Mouse (Mus musculus) layer of hippocampus, adult 2 months (tissue): ENCODE results near the gene Gprc5a. TPM values are rescaled to one million over a fixed set of nuclear protein-coding genes. Genes with fewer than 3 reads are reported as not detected.

Experiments used
- DNase-seq, 2 experiments: peaks; one replicate each; pipeline ENCODE4 v3.0.0; 2022; ENCODE audit warnings: low spot score in 2 of 2
- H3K27ac ChIP-seq: fragments of 200-600 bp; 2 replicates; pipeline ENCODE4 v1.8.1; 2022
- H3K4me3 ChIP-seq: fragments of 200-600 bp; 2 replicates; pipeline ENCODE4 v1.8.1; 2022; ENCODE audit warnings: mild to moderate bottlenecking
- CTCF ChIP-seq: fragments of 200-600 bp; conservative IDR thresholded peaks from 2 replicates; pipeline ENCODE4 v1.8.1; 2022; ENCODE audit warnings: antibody characterized with exemption, mild to moderate bottlenecking, moderate library complexity
- total RNA-seq, 2 experiments: library from RNA; stranded (reverse); gene quantifications; 2 replicates each; pipeline ENCODE4 v1.2.3; 2021

The Gprc5a gene
- total RNA-seq, 2 experiments from 2014 or later: 0.41 TPM; not detected in 1

DNA sequence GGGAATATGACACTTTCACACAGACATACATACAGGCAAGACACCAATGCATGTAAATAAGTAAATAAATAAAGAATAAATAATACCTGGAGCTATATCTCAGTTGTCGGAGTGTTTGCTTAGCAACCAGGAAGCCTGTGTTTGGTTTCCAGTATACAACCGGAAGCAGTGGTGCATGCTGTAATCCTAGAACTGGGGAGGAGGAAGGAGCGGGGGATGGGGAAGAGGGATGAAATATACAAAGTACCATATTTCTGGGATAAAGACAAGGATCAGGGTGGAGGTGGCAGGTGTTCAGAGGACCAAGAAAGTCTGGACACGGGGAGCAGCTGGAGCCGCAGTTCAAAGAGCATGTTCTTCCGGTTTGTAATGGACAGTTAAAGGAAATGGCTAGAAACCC, 16.9 kb upstream of the Gprc5a start:
- TF ChIP-seq CTCF: no peak
- no peak overlapping the region for H3K4me3 ChIP-seq

DNA sequence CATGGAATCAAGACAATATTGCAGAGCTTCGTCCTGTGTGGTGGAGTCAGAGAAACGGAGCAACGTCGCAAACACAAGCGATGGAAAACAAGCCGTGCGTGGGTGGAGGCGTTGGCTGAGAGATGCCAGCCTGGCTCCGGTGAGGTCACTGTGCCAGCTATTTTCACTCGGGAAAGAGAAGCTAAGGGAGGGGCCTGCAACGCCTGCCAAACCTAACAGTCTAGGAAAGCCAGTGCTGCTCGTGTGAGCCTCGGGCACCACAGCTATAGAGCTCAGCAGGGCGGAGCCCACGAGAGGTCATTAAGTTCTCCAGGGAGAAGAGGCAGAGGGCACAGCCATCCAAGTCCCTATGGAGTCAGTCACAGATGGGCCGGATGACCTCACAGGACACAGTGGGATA, 16.5 kb upstream of the Gprc5a start:
- peak; percentile 21 to 36 for DNase-seq
- TF ChIP-seq CTCF: no peak
- no peak overlapping the region for H3K27ac ChIP-seq
- no peak overlapping the region for H3K4me3 ChIP-seq

More for the DNA sequence above, 16.9 kb upstream of the Gprc5a start:
- no peak overlapping the region for H3K27ac ChIP-seq
- DNase-seq: no peak

DNA sequence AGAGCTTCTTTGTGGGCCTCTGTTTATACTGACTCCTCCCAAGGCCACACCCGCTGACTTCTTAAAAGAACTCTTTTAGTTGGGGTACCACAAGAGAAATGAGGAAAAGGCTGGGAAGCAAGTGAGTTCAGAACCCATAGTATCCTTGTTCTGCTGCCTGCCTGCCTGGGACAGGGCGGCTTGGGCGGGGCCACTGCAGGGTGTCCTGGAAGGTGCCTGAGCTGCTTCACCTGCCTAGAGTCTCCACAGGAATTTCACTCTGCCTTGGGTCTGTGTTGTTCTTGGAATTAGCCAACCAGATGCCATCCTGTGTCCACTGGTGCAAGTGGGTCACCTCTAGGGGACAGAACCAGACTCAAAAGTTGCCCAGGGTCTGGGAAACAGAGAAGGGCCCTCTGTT, 11.7 kb upstream of the Gprc5a start:
- TF ChIP-seq CTCF: no peak
- Histone ChIP-seq H3K27ac (no peak overlapping the region), H3K4me3 (no peak overlapping the region)
- no peak for DNase-seq

DNA sequence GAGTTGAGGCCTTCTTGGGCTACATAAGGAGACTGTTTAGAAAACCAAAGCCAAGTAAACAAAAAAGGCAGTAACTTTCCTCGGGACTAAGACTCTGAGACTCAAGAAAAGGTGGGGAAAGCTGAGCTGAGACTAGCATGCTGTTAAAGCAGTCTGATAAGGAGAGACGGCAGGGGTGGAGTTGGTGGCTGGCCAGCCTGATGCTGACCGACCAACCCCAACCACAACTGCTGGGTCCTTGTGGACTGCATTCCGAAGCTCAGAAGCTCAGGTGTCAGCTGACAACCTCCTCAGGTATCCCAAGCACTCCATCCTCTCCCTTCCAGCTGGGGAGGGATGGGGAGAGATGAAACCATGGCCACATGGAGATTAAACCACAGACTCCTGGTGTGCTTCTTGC, 9.6 kb upstream of the Gprc5a start:
- H3K27ac ChIP-seq: no peak overlapping the region
- H3K4me3 ChIP-seq: no peak overlapping the region
- DNase-seq: no peak
- no peak for TF ChIP-seq CTCF

DNA sequence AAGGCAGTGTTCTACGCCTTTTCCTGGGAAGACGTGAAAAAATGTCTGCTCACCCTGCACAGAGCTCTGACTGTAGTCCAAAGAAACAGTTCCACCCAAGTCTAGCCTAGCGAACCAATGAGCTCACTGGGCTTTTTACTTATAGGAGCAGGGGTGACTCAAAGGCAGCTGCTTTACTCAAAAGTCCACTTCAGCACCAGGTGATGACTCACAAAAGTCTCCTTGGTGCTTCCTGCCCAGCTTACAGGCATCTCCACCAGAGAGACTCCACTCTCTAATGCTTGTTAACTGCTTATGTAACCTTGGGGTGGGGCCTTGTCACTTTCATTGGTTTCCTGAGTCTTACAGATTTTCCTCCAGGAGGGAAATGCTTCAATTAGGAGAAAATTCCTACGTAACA, 4.7 kb upstream of the Gprc5a start:
- Histone ChIP-seq H3K27ac (no peak overlapping the region), H3K4me3 (no peak overlapping the region)
- TF ChIP-seq CTCF: no peak
- no peak for DNase-seq

DNA sequence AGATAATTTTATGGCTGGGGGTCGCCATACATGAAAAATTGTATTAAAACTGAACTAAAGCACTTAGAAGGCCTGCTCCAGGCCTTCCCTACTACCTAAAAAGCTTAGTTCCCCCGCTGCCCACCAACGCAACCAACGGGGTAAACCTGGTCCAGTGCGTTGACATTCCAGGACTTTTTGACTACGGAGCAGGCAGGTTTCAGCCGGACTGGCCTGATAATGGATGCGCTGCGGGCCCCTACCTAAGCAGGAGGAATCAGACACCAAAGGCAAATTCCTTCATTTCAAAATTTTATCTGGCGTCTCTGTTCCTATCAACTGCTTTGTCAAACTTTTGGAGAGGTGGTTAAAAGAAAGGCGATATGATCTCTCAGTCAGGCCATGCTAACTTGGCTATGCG, 830 bp upstream of the Gprc5a start:
- no peak for TF ChIP-seq CTCF
- H3K27ac ChIP-seq: no peak overlapping the region
- no peak overlapping the region for H3K4me3 ChIP-seq
- DNase-seq: no peak

DNA sequence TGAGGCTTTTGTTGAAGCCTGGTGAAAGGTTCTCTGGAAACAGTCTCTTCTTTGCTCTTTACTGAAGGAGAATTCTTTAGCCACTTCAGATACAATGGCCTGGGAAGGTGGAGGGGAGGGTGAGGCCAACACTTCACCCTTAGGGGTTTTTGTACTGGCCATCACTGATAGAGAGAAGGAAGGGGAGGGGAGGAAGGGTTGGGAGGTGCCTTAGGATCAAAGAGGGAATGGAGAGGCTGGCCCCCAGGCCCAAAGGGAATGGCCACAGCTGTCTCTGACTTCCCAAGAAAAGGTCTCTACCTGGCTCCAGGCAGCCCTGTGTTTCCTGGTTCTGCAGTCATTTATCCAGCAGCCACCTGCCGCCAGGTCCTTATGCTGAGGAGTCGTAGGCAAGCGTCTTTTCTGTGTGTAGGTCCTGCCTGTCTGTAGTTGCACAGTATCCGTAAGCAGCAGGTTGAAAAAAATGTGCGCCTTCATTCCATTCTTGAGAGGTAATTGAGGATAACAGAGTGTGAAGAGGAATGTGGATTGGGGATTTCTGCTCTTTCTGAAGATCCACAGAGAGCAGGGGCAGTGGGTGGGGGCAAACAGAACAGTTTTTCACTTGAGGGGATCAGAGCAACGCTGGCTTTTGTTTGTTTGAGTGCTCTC, 1.5 kb downstream of the Gprc5a start:
- H3K4me3 ChIP-seq: no peak overlapping the region
- no peak overlapping the region for H3K27ac ChIP-seq
- no peak for DNase-seq
- TF ChIP-seq CTCF: no peak

DNA sequence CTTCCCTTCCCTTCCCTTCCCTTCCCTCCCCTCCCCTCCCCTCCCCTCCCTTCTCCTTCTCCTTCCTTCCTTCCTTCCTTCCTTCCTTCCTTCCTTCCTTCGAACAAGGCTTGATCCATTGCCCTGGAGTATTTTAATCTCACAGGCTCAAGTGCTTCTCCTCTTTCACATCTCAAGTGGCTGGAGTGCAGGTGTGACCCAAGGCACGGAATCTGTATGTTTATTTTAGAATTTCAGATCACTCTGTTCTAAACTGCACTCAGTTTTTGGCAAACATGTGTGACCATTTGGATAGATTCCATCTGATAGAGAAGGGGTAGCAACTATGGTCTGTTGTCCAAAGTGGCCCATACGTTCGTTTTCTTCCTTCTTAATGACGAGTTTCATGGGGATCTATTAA, 2.8 kb downstream of the Gprc5a start:
- TF ChIP-seq CTCF: no peak
- DNase-seq: no peak
- H3K4me3 ChIP-seq: no peak overlapping the region
- no peak overlapping the region for H3K27ac ChIP-seq

DNA sequence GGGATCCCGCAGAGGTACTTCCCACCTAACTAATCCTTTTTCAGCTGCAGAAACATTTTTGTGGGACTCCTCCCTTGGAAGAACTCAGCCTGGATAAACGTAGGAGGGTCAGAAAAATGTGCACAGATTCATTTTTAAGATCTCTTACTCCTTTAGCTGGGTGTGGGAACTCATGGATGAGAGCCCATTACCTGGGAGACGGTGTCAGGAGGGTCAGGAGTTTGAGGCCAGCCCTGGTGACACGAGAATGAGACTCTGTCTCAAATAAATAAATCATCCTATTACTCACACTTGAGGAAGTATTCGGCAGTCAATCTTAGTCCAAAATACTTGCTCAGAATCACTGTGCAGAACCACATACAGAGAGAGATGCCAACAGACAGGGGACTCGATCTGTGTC, 4.4 kb downstream of the Gprc5a start:
- H3K4me3 ChIP-seq: no peak overlapping the region
- no peak for TF ChIP-seq CTCF
- H3K27ac ChIP-seq: no peak overlapping the region
- DNase-seq: no peak

DNA sequence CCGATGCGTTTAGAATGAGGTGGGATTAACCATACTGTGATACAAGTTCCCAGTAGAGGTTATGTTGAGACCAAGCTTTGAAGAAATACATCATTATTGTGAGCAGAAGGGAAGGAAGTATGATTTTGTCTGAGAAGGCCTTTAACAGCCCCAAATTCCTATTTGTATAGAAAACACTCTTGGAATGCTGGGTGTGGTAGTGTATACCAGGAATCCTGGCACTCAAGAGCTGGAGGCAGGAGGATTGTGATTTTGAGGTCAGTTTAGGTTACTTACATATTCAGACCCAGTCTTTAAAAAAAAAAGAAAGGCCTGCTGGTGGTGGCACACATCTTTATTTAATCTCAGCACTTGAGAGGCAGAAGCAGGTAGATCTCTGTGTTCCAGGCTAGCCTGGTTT, 4.9 kb downstream of the Gprc5a start:
- Histone ChIP-seq H3K4me3 (no peak overlapping the region), H3K27ac (no peak overlapping the region)
- TF ChIP-seq CTCF: no peak
- no peak for DNase-seq

DNA sequence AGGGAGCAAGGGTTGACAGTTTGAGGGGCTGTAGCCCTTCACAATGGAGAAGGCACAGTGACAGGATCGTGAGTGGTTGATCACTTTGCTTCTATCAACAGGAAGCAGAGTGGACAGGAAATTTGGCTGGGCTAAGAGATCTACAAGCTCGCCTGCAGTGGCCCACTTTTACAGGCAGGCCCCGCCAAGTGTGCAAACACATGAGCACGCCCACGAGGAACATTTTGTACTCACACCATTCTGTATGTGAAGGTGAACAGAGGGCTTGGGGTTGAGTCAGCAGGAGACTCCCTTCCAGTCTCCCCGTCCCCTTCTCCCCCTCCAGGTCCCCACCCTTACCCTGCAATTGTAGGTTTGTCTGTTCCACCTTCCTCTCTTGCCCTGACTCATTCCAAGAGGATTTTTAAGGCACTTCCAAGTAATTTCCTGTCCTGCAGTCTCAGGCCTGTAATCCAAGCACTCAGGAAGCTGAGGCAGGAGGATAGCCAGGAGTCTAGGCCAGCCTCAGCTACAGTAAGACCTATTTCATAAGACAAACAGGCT, 9.0 kb downstream of the Gprc5a start:
- no peak for TF ChIP-seq CTCF
- DNase-seq: no peak
- Histone ChIP-seq H3K4me3 (no peak overlapping the region), H3K27ac (no peak overlapping the region)

DNA sequence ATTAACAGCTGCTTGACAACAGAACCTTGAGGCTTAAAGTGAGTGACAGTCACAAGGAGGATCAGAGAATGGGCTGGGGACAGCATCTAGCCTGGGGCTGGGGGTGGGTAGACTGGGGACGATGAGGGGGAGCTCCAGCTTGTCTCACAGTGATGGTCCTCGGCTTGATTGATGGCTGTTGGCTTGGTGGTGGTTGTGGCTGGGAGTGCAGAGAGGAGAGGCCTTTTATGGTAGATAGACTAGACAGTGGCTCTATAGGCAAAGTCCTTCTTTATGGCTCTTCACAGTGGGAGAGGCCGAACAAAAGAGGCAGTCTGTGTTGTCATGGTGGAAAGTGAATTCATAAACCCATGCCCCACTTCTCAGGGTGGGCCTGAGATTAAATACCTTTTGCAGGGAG, 10.8 kb downstream of the Gprc5a start:
- no peak for DNase-seq
- Histone ChIP-seq H3K27ac (no peak overlapping the region), H3K4me3 (no peak overlapping the region)
- TF ChIP-seq CTCF: no peak

DNA sequence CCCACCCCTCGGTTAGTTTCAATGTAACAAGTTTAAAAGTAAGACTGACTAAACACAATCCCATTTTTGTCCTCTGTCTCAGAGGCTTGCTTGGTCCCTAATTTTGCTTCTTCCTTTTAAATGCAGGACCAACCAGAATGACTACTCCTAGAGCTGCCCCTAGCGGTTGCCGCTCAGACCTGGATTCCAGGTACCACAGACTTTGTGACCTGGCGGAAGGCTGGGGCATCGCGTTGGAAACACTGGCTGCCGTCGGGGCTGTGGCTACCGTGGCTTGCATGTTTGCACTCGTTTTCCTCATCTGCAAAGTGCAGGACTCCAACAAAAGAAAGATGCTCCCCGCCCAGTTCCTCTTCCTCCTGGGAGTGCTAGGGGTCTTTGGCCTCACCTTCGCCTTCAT, 13.0 kb downstream of the Gprc5a start:
- Histone ChIP-seq H3K4me3 (no peak overlapping the region), H3K27ac (no peak overlapping the region)
- TF ChIP-seq CTCF: no peak
- no peak for DNase-seq

DNA sequence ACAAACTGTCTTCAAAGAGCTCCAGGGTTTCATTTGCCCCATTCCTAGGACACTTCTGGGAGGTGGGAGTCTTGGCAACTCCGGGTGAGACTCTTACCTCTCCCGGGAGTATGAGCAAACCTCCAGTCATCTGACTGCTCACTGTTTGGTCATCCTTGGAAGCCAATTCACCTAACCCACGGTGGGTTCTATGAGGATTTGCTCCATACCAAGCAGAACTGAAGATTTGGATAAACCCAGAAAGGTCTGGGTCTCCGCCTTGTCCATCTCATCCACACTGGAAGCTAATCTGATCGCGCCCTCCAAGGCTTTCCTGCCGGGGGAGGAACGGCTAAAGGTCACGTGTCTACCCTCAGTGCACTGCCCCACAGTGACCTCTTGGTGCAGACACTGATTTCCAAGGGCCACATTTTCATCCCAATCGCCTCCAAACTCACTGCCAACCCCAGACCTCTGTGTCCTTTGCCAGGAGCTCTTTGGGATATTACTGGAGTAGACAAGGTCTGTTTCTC, 18.6 kb downstream of the Gprc5a start:
- Histone ChIP-seq H3K4me3 (no peak overlapping the region), H3K27ac (no peak overlapping the region)
- TF ChIP-seq CTCF: no peak
- no peak for DNase-seq

DNA sequence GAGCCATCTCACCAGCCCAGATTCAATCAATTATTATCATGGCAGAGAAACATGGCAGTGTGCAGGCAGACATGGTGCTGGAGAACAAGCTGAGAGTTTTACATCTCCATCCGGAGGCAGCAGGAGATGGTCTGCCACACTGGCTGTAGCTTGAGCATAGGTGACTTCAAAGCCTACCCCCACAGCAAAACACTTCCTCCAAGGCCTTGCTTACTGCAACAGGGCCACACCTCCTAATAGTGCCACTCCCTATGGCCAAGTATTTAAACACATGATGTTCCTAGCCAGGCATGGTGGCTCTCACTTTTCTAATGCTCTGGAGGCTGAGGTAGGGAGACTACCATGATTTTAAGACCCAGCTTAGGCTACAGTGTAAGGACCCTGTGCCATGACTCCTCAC, 20.3 kb downstream of the Gprc5a start:
- DNase-seq: no peak
- no peak overlapping the region for H3K4me3 ChIP-seq
- no peak overlapping the region for H3K27ac ChIP-seq
- TF ChIP-seq CTCF: no peak
